Mouse (Mus musculus): ENCODE data around the gene Banp. TPM values are rescaled to one million over a fixed set of nuclear protein-coding genes. Genes with fewer than 3 reads are reported as not detected.

The Banp gene
- total and polyA plus RNA-seq, 3 experiments, result 14.9 to 34.2 (median 25.7) TPM

GRCm38 (mm10) chr8:121925624-121926023 is 23.9 kb upstream of the Banp start (continued):
- TF ChIP-seq ZKSCAN1 (IDR thresholded peaks at IDR 0.05; ENCODE audit: borderline replicate concordance, low read depth, low read length) (no peak), IRF4 (IDR thresholded peaks at IDR 0.05; ENCODE audit: low read depth, low read length) (peak; percentile 35; the same call in 1 of the 2 replicates), GABPA (IDR thresholded peaks at IDR 0.05; ENCODE audit: insufficient replicate concordance, low read depth, low read length) (no peak)

- dilution Hi-C loops (cut with MboI; ENCODE audit: extremely low pct_ligation_motif_present, extremely low pct_unique_long_range_greater_than_20kb, low sequenced_read_pairs), result no loop called here
- DNase-seq (ENCODE audit: extremely low read depth), result no peak
- peak overlapping the region; percentile 80; the same call in 1 of the 2 replicates for H3K4me2 ChIP-seq (ENCODE audit: insufficient read depth, low read depth, poor library complexity, severe bottlenecking)
- peak overlapping the region; percentile 68 for H3K9ac ChIP-seq (ENCODE audit: insufficient read depth, low read depth)
- H3K79me2 ChIP-seq (replicated peaks; ENCODE audit: control insufficient read depth, extremely low read depth, insufficient read depth, poor library complexity, severe bottlenecking), result no peaks in the 10 kb centered on the region
- TF ChIP-seq ELF1 (IDR thresholded peaks at IDR 0.05; ENCODE audit: low read depth, low read length) (no peak), NRF1 (IDR thresholded peaks at IDR 0.05; ENCODE audit: low read depth, low read length) (no peak), MYC (IDR thresholded peaks at IDR 0.05; ENCODE audit: low read depth, low read length) (no peak), SMC3 (IDR thresholded peaks at IDR 0.05; ENCODE audit: low read depth, low read length) (no peak), PAX5 (IDR thresholded peaks at IDR 0.05; ENCODE audit: low read length) (no peak), MAX (IDR thresholded peaks at IDR 0.05; ENCODE audit: low read length) (no peak), USF2 (conservative IDR thresholded peaks at IDR 0.05; ENCODE audit: low read depth, low read length) (no peak), POLR2AphosphoS2 (IDR thresholded peaks at IDR 0.05; ENCODE audit: low read depth, low read length) (no peak)
- in situ Hi-C loops (cut with MboI; ENCODE audit: low pct_ligation_motif_present, low pct_unique_long_range_greater_than_20kb, low sequenced_read_pairs), result loop anchor here (10.0 kb wide), 1 partner anchor 51 kb away; no protein-coding TSS in a partner anchor
- H3K4me1 ChIP-seq (ENCODE audit: control insufficient read depth in 1 of 2, insufficient read depth in 2 of 2), result peaks cover 8 to 32% of the 10 kb centered on the region in 2 experiments
- H3K36me3 ChIP-seq (replicated peaks in 1 of 2; ENCODE audit: control insufficient read depth in 1 of 2, insufficient read depth in 1 of 2, low read length in 1 of 2), result no peaks in the 10 kb centered on the region
- H3K27ac ChIP-seq (ENCODE audit: insufficient read depth, low read depth), result peak overlapping the region; percentile 82
- H3K27me3 ChIP-seq (replicated peaks), result no peaks in the 10 kb centered on the region
- H3K4me3 ChIP-seq (replicated peaks in 1 of 3; ENCODE audit: low read depth in 2 of 3, low read length in 2 of 3, poor library complexity in 1 of 3), result no peak overlapping the region
- peaks cover 3% of the 10 kb centered on the region for H3K9me3 ChIP-seq (replicated peaks; ENCODE audit: low read length)
Measured at GRCm38 (mm10) chr8:121926266-121926665, 23.3 kb upstream of the Banp start.

- no peaks in the 10 kb centered on the region for H3K36me3 ChIP-seq (replicated peaks in 1 of 2; ENCODE audit: control insufficient read depth in 1 of 2, insufficient read depth in 1 of 2, low read length in 1 of 2)
- TF ChIP-seq POLR2A (IDR thresholded peaks at IDR 0.05; ENCODE audit: low read depth, low read length) (peak; percentile 27; the same call in 1 of the 2 replicates), MEF2A (IDR thresholded peaks at IDR 0.05; ENCODE audit: borderline replicate concordance, low read depth, low read length) (no peak), MXI1 (IDR thresholded peaks at IDR 0.05; ENCODE audit: low read depth, low read length) (0 out of 2 replicates have a peak, but pooled peaks have one; percentile 59), MAX (IDR thresholded peaks at IDR 0.05; ENCODE audit: low read length) (peak; percentile 78), CTCF (conservative IDR thresholded peaks at IDR 0.05 in 1 of 2, IDR thresholded peaks at IDR 0.05 in 1 of 2; ENCODE audit: low read depth in 2 of 2, low read length in 2 of 2) (peak; percentile 36 to 84; a peak in 3 of 4 replicates), ETS1 (conservative IDR thresholded peaks at IDR 0.05; ENCODE audit: low read depth, low read length) (no peak), SMC3 (IDR thresholded peaks at IDR 0.05; ENCODE audit: low read depth, low read length) (peak; percentile 73), ELF1 (IDR thresholded peaks at IDR 0.05; ENCODE audit: low read depth, low read length) (peak; percentile 62), MYC (IDR thresholded peaks at IDR 0.05; ENCODE audit: low read depth, low read length) (peak; percentile 97), TBP (conservative IDR thresholded peaks at IDR 0.05; ENCODE audit: low read depth, low read length) (no peak), RAD21 (IDR thresholded peaks at IDR 0.05; ENCODE audit: low read depth, low read length) (peak; percentile 55), USF1 (IDR thresholded peaks at IDR 0.05; ENCODE audit: low read depth, low read length) (peak; percentile 23; the same call in 1 of the 2 replicates), TCF12 (IDR thresholded peaks at IDR 0.05; ENCODE audit: low read depth, low read length) (no peak)
- peak overlapping the region; percentile 68 for H3K9ac ChIP-seq (ENCODE audit: insufficient read depth, low read depth)
- H3K27me3 ChIP-seq (replicated peaks), result no peaks in the 10 kb centered on the region
- dilution Hi-C loops (cut with MboI; ENCODE audit: extremely low pct_ligation_motif_present, extremely low pct_unique_long_range_greater_than_20kb, low sequenced_read_pairs) (no loop called here), in situ Hi-C loops (cut with MboI; ENCODE audit: low pct_ligation_motif_present, low pct_unique_long_range_greater_than_20kb, low sequenced_read_pairs) (loop anchor here (10.0 kb wide), 1 partner anchor 53 kb away; no protein-coding TSS in a partner anchor)
- peaks cover 8 to 35% of the 10 kb centered on the region in 2 experiments for H3K4me1 ChIP-seq (ENCODE audit: control insufficient read depth in 1 of 2, insufficient read depth in 2 of 2)
- H3K4me3 ChIP-seq (replicated peaks in 1 of 3; ENCODE audit: low read depth in 2 of 3, low read length in 2 of 3, poor library complexity in 1 of 3), result peak overlapping the region in 1 of 3 experiments; percentile 31
- H3K4me2 ChIP-seq (ENCODE audit: insufficient read depth, low read depth, poor library complexity, severe bottlenecking), result peak overlapping the region; percentile 80
- H3K27ac ChIP-seq (ENCODE audit: insufficient read depth, low read depth), result peak overlapping the region; percentile 82
- H3K79me2 ChIP-seq (replicated peaks; ENCODE audit: control insufficient read depth, extremely low read depth, insufficient read depth, poor library complexity, severe bottlenecking), result no peaks in the 10 kb centered on the region
- H3K9me3 ChIP-seq (replicated peaks; ENCODE audit: low read length), result peaks cover 3% of the 10 kb centered on the region
- peak; percentile 86 for DNase-seq (ENCODE audit: extremely low read depth)
Measured at GRCm38 (mm10) chr8:121927316-121927715, 22.2 kb upstream of the Banp start.
